Mouse (Mus musculus) ES-Bruce4 (cell line): ENCODE measurements around the gene Gm21969.

Experiments used
- CTCF ChIP-seq: IDR thresholded peaks from one replicate; pipeline ENCODE4 v1.8.1; 2011; ENCODE audit warnings: low read depth, low read length
- EP300 ChIP-seq: IDR thresholded peaks from 2 replicates; pipeline ENCODE4 v1.6.1; 2011; ENCODE audit warnings: low read depth, low read length; ENCODE audit not compliant: insufficient read depth
- POLR2A ChIP-seq: IDR thresholded peaks from one replicate; pipeline ENCODE4 v1.8.1; 2011; ENCODE audit warnings: low read length; ENCODE audit not compliant: insufficient read depth

- no peak for TF ChIP-seq CTCF
- TF ChIP-seq POLR2A = no peak
- TF ChIP-seq EP300 = peak; percentile 74; the same call in 1 of the 2 replicates
Measured at GRCm38 (mm10) chr4:139594062-139594461, 8.9 kb upstream of the Gm21969 start.
